Mouse (Mus musculus) lung, postnatal 14 days (tissue): Measurements from ENCODE around the gene Ankrd13b.
A peak's percentile ranks its signal among the peaks of the same experiment; 100 is the strongest.

Experiments used
- DNase-seq: peaks from one replicate; pipeline ENCODE4 v3.0.0; 2021

Gene Ankrd13b

GRCm38 (mm10) chr11:77491502-77492291, 2.2 kb upstream of the Ankrd13b start:
- DNase-seq = peak; percentile 63

DNA sequence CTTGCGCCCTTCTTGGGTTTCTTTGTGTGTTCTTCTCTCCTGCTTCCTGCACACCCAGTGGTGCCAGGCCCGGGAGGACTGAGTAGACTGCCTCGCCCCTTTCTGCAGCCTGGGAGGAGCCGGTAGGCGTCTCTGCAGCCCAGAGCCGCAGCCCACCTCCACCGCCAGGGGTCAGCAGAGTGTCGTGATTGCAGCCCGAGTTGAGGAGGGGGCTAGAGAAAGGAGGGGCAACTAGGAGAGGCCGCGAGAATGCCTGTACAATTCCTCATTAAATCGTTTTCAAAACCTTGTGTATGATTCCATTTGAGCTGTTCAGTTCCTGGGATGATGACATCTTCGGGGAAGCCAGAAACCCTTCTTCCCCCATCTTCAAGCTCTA, 1.6 kb upstream of the Ankrd13b start:
- DNase-seq = peak; percentile 93

- DNase-seq = no peak
Observed at GRCm38 (mm10) chr11:77490451-77490850, 973 bp upstream of the Ankrd13b start.

- DNase-seq = no peak
Observed at GRCm38 (mm10) chr11:77488771-77489581, 502 bp downstream of the Ankrd13b start.

DNA sequence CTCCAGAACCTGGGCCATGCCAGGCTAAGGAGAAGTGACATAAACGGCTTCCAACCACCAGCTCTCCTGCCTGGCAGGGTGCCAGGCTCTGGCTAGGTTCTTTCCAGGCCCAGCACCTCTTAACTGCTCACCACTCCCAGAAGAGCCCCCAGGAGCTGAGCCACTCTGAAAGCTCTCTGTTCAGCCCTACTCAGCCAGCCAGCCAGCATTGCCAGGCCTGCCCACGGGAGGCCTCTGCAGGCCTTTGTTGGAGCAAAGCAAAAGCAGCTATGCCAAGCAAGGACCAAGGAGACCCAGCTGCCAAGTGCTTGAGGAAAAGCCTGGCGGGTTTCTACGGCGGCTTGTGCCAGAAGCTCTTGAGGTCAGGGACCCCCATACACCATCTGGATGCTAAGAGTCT, 2.7 kb downstream of the Ankrd13b start:
- DNase-seq = no peak

- DNase-seq = no peak
Observed at GRCm38 (mm10) chr11:77485229-77485628, 4.2 kb downstream of the Ankrd13b start.

- no peak for DNase-seq
Observed at GRCm38 (mm10) chr11:77483510-77484255, 5.8 kb downstream of the Ankrd13b start.

- no peak for DNase-seq
Observed at GRCm38 (mm10) chr11:77483043-77483442, 6.4 kb downstream of the Ankrd13b start.

DNA sequence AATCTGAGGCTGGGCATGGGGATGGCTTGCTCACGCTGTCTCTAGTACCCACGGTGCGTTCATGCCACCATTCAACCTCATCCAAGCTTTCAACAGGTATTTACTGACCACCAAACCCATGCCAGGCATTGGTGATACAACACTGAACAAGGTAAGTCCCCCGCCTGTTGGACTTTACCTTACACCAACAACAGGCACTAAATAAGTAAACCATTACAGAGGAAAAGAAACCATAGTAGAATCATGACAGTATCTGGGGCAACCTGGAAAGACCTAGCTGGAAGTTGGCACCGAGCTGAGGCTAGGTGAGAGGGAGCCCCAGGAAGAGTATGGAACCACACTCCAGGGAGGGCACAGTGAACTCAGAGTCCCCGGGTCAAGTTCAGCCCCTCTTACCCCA, 12.6 kb downstream of the Ankrd13b start:
- DNase-seq = no peak

DNA sequence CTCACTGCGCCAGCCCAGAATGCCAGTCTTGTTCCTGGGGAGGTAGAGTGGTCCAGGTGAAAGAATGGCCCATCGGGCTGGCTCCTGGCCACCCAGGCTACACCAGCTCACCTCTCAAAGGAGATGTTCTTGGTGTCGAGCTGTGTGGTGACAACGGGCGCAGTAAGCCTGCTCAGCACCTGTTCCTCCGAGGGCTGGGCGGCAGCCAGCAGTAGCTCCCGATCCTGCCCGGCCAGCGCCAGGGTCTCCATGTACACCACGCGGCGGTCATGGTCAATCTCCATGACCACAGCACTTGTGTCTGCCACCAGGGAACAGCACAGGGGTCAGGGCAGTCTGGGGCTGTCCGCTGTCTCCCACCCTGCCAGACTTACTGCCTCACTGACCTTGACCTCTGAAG, 13.3 kb downstream of the Ankrd13b start:
- DNase-seq = no peak

DNA sequence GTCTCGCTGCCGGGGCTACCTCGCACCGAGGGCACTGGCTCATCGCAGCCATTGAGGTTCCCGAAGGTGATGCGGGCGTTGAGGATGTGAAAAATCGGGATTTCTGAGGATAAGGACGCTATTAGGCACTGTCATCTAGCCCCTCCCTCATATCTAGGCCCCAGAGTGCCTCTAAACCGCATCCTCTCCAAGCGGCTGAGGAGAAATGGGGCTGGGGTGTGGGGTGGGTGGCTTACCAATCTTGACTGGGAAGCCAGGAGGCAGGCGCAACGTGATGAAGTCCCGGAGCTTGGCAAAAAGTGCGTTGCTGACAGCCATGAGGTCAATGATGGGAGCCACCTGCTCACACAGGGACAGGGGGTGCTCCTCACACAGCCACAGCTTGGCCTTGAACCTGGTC, 16.7 kb downstream of the Ankrd13b start:
- DNase-seq = no peak

DNA sequence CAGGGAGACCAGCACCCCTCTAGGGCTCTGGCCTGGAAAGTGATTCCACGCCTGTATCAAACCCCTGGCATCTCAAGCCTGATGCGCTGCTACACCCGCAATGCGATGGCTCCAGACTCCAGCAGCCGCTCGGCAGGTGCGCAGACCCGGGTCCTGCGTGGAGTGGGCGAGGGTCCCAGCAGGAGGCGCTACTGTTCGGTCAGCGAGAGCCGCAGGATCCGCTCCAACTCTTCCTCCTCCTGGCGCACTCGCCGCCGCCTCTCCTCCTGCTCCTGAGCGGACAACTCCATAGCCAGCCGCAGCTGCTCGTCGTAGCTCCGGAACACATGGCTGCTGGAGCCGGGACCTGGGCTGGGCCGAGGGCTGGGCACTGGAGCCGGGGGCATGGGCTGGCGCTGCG, 18.1 kb downstream of the Ankrd13b start:
- DNase-seq = no peak

DNA sequence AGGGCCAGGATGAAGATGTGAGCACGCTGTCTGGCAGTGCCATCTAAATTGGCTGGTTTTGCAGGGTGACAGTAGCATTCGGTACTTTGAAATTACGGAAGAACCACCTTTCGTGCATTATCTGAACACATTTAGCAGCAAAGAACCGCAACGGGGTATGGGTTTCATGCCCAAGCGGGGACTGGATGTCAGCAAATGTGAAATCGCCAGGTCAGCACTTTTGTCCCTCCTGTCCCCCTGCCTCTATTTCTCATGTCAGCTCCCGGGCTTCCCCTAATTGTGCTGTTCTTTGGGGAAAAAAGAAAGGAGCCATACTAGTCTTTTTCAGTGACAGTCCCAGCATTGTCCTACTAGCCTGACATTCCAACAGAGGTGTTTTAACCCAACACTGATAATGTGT, 21.1 kb downstream of the Ankrd13b start:
- no peak for DNase-seq

DNA sequence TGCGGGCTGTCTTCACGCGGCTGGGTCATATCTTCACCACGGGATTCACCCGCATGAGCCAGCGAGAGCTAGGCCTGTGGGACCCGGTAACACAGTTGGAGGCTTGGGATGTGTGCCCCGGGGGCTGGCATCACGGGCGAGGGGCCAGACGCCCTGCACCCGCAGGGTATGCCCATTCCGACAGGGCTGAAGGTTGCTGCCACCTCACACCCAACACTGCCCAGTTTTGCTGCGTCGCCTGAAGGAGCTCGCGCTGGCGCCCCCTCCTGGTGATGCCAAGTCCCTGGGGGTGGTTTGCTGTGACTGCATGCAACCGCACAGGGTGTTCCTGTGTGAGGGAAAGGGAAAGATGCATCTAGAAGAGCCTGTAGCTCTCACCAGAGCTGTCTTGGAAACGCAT, 21.7 kb downstream of the Ankrd13b start:
- DNase-seq = peak; percentile 87

GRCm38 (mm10) chr11:77467157-77467556, 22.3 kb downstream of the Ankrd13b start:
- DNase-seq = peak; percentile 86

DNA sequence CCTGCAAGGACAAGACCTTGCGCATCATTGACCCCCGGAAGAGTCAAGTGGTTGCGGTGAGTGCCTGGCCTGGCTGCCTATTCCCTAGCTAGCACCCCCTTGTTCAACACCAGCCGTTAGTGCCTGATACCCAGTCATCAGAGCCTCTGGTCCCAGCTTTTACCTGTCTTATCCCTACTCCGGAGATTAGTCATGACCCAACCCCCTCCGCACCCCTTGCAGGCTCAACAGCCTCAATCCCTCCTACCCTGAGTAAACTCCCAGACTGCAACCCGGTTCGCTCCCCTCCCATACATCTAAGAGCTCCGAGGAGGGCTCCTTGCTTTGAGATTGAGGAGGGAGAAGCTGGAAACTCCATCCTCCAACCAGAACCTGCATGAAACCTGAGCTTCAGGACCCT, 22.9 kb downstream of the Ankrd13b start:
- DNase-seq = no peak

DNA sequence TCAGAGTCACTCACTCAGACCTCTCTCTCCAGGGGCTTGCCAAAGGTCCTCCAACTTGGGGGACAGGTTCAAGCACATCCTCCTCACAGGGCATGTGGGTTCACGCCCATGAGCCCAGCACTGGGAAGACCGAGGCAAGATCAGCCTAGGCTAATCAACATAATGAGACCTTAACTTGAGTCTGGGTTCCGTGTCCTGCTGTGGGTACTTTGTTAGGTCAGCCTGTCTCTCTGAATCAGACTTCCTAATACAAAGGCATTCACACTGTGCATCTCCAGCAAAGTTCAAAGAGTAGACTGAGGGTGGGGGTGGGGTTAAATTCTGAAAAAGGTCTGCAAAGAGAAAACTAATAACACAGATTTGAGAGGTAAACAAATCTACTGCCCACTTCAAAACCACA, 24.4 kb downstream of the Ankrd13b start:
- DNase-seq = no peak

DNA sequence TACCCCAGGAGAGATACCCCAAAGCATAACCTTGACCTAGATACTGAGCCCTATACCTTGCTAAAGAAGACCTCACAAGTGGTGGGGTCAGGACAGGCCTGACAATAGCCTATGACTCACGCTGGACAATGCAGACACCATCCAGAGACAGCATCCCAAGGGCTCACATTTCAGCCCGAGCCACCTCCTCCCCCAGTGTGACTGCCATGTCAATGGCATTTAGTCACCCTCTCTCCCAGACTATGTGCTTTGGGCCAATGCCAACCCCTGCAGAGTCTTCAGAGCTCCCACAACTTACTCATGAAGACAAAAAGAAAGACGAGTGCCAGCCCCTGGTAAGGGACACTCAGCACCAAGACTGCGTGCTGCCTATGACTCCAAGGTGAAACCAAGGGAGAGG, 24.8 kb downstream of the Ankrd13b start:
- no peak for DNase-seq

GRCm38 (mm10) chr11:77463786-77464185, 25.7 kb downstream of the Ankrd13b start:
- no peak for DNase-seq

DNA sequence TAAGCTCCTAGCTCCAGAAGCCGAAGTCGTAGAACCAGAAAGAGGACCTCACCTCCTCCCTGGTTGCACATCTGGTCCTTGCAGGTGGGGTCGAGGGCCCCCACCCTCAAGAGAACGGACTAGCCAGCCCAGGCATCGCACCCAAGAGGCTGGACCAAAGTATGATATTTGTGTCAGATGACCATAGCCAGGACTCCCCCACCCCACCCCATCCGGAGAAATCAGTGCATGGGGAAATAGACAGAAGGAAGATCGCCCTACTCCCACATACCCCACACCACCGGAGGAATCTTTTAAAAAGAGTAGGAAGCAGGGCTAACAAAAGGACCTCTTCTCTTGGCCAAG, 26.4 kb downstream of the Ankrd13b start:
- DNase-seq = no peak

DNA sequence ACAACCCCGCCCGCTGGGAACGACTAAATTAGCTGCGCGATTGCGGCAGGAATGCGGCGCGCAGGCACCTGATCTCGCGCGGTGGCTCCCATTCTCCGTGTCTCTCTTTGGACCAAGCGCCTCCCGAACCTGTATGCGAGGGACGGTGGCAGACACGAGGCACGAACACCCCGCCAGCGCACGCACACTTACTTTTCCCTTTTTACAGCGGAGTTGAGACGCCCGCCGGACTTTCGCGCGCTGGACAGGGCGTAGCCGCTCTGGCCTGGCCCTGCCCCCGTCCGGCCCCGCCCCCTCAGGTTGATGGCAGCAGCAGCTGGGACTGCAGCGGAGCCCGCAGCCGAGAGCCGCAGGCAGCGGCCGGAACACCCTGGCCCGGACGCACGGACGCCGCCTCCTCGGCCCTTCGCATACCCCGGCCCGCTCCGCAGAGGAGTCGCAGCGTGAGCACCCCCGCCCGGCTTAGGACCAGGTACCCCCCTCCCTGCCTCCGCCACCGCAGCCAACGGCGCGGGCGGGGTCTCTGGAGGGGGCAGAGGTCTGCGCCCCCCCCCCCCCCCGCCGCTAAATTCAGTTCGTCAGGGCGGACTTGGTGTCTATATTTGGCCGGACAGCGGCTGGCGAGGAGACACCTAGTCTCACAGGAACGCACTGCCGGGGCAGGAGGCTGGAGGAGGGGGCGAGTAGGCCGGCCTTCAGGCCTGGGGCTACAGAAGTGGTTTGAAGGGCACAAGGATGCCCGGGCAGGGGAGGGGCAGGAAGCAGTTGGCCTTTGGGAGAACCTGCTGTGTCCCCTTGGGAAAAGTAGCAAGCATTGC, 27.0 kb downstream of the Ankrd13b start, which contains the start of gene Coro6:
TSS of gene Coro6 (plus strand) at position 129 of the 818 bp plus-strand sequence.
- peak; percentile 82 for DNase-seq

- DNase-seq = no peak
Observed at GRCm38 (mm10) chr11:77461856-77462255, 27.6 kb downstream of the Ankrd13b start.

GRCm38 (mm10) chr11:77456866-77457265, 32.6 kb downstream of the Ankrd13b start:
- peak; percentile 43 for DNase-seq
